Mouse (Mus musculus) liver, postnatal 0 days (tissue): ENCODE measurements at regions not wholly inside any gene's neighbourhood (a gene's known extent, or its start where the extent isn't known, plus 50 kb on each side); places are given as distances from the start of the nearest gene placed in this dataset.

Experiments
- CTCF ChIP-seq: sonication (generic); IDR thresholded peaks from 2 replicates; pipeline ENCODE4 v1.5.1; 2016; ENCODE audit warnings: antibody characterized with exemption, low read depth
- EP300 ChIP-seq: IDR thresholded peaks from 2 replicates; pipeline ENCODE4 v1.6.1; 2016; ENCODE audit warnings: antibody characterized with exemption, low read depth, mild to moderate bottlenecking

GRCm38 (mm10) chr12:54272226-54272625, 68.6 kb upstream of the Egln3 start:
- TF ChIP-seq EP300 (no peak), CTCF (no peak)
